Mouse (Mus musculus): Measurements from ENCODE around the gene Utp15.

Gene Utp15

DNA sequence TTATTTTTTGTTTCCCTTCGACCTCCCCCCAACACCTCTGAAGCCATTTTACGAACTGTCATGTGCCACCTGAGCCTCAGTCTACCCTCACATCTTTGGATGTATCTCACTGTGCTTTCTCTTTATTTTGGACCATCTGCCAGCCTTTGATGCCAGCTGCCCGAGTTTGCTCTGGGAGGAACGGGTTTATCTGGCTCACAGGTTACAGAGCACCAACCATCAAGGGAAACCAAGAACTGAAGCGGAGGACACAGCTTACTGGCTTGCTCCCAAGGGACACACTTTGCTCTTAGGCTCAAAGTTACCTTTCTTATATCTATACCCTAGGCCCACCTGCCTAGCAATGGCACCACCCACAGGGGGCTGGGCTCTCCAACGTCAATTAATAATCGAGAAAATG lies 17.5 kb downstream of the Utp15 start:
- no peak for DNase-seq

GRCm38 (mm10) chr13:98244571-98245350 lies 18.1 kb downstream of the Utp15 start:
- no peak for DNase-seq

DNA sequence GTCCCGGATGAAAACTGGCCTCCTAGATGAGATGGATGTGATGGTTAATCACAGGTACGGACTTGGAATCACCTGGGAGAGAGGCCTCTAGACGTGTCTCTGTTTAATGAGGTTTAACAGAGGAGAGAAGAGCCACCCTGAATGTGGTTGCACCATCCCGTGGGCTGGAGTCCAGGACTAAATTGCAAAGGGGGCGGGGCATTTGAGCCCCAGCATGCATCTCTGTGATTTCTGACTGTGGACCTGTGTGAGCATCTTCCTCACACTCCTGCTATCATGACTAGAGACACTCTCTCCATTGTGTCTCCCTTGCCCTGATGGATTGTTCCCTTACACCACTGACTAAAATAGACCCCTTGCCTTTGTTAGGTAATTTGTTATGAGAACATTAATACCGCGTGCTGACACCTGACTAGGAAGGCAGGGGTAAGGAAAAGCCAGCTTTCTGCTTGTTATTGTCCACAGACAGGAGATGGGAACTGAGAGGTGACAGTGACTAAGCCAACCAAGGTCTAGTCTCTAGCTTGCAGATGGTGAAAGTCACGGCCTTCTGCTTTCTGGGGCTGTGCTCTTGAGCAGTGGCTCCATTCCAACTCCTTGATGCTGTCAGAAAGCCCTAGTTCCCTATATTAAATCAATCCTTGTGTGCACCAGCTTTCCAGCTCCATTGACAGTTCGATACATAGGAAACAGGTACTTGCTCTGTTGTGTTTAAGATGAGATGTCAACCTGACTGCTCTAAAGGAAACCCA lies 21.1 kb downstream of the Utp15 start:
- DNase-seq = no peak

GRCm38 (mm10) chr13:98239978-98240641 lies 22.7 kb downstream of the Utp15 start:
- DNase-seq = peak; percentile 65 to 67

DNA sequence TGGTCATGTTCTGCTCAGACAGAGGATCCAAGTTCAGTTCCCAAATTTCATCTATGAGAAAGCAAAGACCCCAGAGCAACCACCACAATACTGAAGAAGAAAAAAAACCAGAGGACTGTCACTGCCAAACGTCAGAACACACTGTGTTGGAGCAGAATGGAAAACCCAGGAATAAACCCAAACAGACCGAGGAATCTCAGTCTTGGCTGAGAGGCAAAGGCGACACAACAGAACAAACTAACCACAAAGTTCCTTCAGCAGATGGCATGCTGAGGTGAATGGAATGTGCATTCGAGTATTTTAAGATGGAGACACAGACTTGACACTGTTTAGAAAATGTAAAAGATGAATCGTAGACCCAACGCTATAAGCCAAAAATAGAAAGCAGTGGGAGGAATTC lies 27.4 kb downstream of the Utp15 start:
- DNase-seq = no peak

DNA sequence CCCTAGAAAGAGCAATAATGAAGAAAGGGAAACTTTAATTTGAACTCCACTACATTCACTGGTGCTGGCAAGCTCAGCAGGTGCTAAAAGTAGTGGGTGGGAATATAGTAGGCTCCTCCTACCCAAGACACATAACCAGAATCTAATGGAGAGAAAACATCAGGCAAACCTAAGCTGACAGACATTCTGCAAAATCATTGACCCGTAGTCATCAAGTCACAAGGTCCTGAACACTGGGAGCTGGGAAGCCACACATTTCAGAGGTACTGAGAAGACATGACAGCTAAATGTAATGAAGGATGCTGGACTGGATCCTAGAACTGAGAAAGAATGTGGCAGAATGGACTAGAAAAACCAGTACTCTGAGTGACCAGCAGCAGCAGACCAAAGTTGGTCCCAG lies 32.3 kb downstream of the Utp15 start:
- no peak for DNase-seq

DNA sequence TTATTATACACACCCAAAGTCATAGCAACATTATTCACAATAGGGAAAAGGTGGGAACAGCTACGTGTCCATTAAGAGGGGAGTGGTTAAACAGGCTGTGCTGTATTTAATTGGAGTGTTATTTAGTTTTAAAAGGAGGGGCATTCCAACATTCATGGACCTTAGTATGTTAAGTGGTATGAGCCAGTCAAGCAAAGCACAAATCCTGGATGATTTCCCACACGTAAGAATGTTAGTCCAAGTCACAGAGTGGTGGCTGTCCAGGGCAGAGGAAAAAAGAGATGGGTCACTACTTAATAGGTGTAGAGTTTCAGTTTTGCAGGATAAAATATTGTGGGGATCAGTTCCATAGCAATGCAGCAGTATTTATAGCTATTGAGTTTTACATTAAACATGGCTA lies 36.6 kb downstream of the Utp15 start:
- DNase-seq = no peak

- DNase-seq = peak in 1 of 2 experiments; percentile 13
Observed at GRCm38 (mm10) chr13:98222848-98223247, 40.0 kb downstream of the Utp15 start.

DNA sequence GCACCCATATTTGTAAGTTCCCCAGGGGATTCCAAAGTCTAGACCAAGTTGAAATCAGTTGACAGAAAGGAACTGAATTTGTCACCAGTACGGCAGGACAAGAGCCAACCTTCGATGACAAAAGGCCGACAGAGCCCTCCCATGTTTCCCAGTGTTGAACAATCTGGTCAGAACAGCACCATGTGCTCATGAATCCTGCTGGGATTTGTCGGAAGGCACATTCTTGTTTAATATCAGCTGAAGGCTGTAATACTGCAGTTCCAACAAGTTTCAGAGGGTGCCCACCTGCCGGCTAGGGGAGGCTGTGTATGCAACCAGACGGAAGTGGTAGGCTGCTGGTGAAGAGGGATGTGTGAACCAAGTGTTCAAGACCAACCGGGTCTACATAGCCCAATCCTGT lies 52.7 kb downstream of the Utp15 start:
- no peak for DNase-seq

- DNase-seq = no peak
Observed at GRCm38 (mm10) chr13:98208842-98209241, 54.0 kb downstream of the Utp15 start.

GRCm38 (mm10) chr13:98206546-98206870 lies 56.3 kb downstream of the Utp15 start:
- no peak for DNase-seq

- DNase-seq = peak; percentile 26 to 30
Observed at GRCm38 (mm10) chr13:98205771-98206545, 56.9 kb downstream of the Utp15 start, which contains the start of gene Arhgef28. TSS of gene Arhgef28 (minus strand) at chr13:98206439.

DNA sequence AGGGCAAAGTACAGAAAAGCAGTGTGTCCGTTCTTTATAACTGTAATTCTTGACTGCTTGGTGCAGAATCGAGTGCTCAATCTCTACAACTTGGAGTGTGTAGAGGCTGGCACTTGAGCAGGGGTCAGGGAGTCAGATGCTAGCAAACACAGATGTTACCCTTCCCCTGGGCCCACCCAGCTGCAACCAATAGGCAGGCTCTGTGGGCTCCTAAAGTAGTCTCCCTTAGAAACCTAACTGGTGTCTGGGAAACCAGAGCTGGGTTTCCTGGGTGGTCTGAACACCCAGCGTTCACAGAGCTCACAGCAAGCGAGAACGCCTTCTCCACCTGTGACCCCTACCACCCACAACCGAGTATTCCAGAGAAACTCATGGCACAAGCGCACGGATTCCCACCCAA lies 57.7 kb downstream of the Utp15 start:
- no peak for DNase-seq

- DNase-seq = no peak
Observed at GRCm38 (mm10) chr13:98204371-98204770, 58.5 kb downstream of the Utp15 start.

DNA sequence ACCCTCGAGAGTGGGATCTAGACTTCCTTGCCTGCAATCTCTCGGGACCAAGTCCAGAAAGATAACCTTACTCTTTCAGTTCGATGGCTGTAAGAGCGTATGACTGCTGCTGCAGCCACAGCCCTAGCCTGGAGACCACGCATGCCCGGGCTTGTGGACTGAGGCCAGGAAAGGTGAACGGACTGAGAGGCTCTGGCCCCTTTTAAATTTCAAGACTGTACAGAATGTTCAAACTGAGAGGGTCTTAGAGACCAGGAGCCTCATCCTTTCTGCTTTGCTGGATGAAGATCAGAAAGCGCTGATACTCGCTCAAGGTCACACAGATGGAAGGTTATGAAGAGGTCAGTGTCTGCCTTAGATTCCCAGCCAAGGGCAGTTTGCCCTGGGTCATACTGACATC lies 61.4 kb downstream of the Utp15 start:
- DNase-seq = no peak
